Mouse (Mus musculus): ENCODE data around the gene Isy1. TPM values are rescaled to one million over a fixed set of nuclear protein-coding genes. Genes with fewer than 3 reads are reported as not detected.

Isy1 gene
- total and polyA plus RNA-seq, 2 experiments from 2014 or later, result 22.5 to 25.9 TPM

DNA sequence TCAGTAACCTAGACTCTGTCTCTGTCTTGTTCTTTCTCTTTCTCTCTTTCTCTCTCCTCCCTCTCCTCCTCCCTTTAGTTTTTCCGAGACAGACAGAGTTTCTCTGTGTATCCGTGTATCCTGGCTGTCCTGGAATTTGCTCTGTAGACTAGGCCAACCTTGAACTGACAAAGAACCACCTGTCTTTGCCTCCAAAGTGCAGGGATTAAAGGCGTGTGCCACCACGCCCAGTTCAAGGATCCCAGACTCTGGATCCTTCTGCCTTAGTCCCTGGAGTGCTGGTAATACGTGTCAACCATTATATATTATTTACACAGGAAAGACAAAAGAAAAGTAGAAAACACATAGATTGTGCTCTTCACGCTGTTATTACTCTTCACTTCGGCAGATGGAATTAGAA is 32.6 kb upstream of the Isy1 start:
- Histone ChIP-seq H3K9me3 (ENCODE audit: low read length) (no peaks in the 10 kb centered on the region), H3K27me3 (ENCODE audit: insufficient read depth, low read length) (no peaks in the 10 kb centered on the region), H3K4me2 (ENCODE audit: low read depth, low read length, poor library complexity, severe bottlenecking) (no peak overlapping the region), H3K4me1 (ENCODE audit: insufficient read depth, low read length) (no peaks in the 10 kb centered on the region), H3K27ac (ENCODE audit: low read depth, low read length) (no peak overlapping the region), H3K9ac (replicated peaks; ENCODE audit: low read length, poor library complexity, severe bottlenecking) (no peak overlapping the region), H3K36me3 (ENCODE audit: insufficient read depth, low read length) (no peaks in the 10 kb centered on the region), H3K4me3 (ENCODE audit: low read depth, low read length) (no peak overlapping the region)
- WGBS, result 87% methylated on average over 7 of the region's 7 CpGs
- no peak for DNase-seq (ENCODE audit: low spot score)
- no peak for ATAC-seq (ENCODE audit: low FRiP score)
- TF ChIP-seq CTCF (IDR thresholded peaks at IDR 0.05), result no peak

- TF ChIP-seq CTCF (IDR thresholded peaks at IDR 0.05), result no peak
- DNase-seq (ENCODE audit: low spot score) (no peak), ATAC-seq (ENCODE audit: low FRiP score) (no peak)
- no peak overlapping the region for H3K4me3 ChIP-seq (ENCODE audit: low read depth, low read length)
- WGBS, result 76% methylated on average over 1 of the region's 1 CpGs
- H3K9me3 ChIP-seq (ENCODE audit: low read length), result no peaks in the 10 kb centered on the region
- H3K27ac ChIP-seq (ENCODE audit: low read depth, low read length), result no peak overlapping the region
- no peak overlapping the region for H3K9ac ChIP-seq (replicated peaks; ENCODE audit: low read length, poor library complexity, severe bottlenecking)
- H3K4me2 ChIP-seq (ENCODE audit: low read depth, low read length, poor library complexity, severe bottlenecking), result no peak overlapping the region
- H3K27me3 ChIP-seq (ENCODE audit: insufficient read depth, low read length), result no peaks in the 10 kb centered on the region
- H3K4me1 ChIP-seq (ENCODE audit: insufficient read depth, low read length), result no peaks in the 10 kb centered on the region
- H3K36me3 ChIP-seq (ENCODE audit: insufficient read depth, low read length), result no peaks in the 10 kb centered on the region
These were observed 31.8 kb upstream of the Isy1 start for GRCm38 (mm10) chr6:87870440-87870839.

- H3K27me3 ChIP-seq (ENCODE audit: insufficient read depth, low read length), result no peaks in the 10 kb centered on the region
- no peaks in the 10 kb centered on the region for H3K4me1 ChIP-seq (ENCODE audit: insufficient read depth, low read length)
- no peak overlapping the region for H3K4me3 ChIP-seq (ENCODE audit: low read depth, low read length)
- 76% methylated on average over 9 of the region's 9 CpGs for WGBS
- H3K9me3 ChIP-seq (ENCODE audit: low read length), result no peaks in the 10 kb centered on the region
- no peak overlapping the region for H3K27ac ChIP-seq (ENCODE audit: low read depth, low read length)
- H3K9ac ChIP-seq (replicated peaks; ENCODE audit: low read length, poor library complexity, severe bottlenecking), result no peak overlapping the region
- ATAC-seq (ENCODE audit: low FRiP score), result no peak
- no peak overlapping the region for H3K4me2 ChIP-seq (ENCODE audit: low read depth, low read length, poor library complexity, severe bottlenecking)
- TF ChIP-seq CTCF (IDR thresholded peaks at IDR 0.05), result no peak
- no peaks in the 10 kb centered on the region for H3K36me3 ChIP-seq (ENCODE audit: insufficient read depth, low read length)
- no peak for DNase-seq (ENCODE audit: low spot score)
These were observed 30.4 kb upstream of the Isy1 start for GRCm38 (mm10) chr6:87868871-87869506.

DNA sequence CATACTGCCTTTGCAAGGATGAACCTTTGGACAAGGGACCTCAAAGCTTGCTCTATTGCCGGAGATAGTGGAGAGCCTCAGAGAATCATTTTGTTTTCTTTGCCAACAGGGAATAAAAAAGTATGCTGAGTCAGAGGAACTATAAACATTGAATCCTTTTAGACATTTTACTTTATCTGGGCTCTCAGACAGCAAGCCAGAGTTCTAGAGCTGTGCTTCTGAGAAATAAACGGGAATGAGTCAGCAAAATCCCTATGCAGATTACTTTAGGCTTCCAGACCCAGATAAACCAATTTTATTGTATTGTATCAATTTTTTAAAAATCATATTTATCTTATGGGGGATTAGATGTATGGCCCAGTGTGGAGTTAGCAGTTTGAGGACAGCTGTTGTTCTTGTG is 28.7 kb upstream of the Isy1 start:
- no peak for ATAC-seq (ENCODE audit: low FRiP score)
- Histone ChIP-seq H3K9me3 (ENCODE audit: low read length) (no peaks in the 10 kb centered on the region), H3K9ac (replicated peaks; ENCODE audit: low read length, poor library complexity, severe bottlenecking) (no peak overlapping the region), H3K36me3 (ENCODE audit: insufficient read depth, low read length) (no peaks in the 10 kb centered on the region), H3K4me1 (ENCODE audit: insufficient read depth, low read length) (no peaks in the 10 kb centered on the region), H3K4me3 (ENCODE audit: low read depth, low read length) (no peak overlapping the region), H3K27ac (ENCODE audit: low read depth, low read length) (no peak overlapping the region), H3K4me2 (ENCODE audit: low read depth, low read length, poor library complexity, severe bottlenecking) (no peak overlapping the region), H3K27me3 (ENCODE audit: insufficient read depth, low read length) (no peaks in the 10 kb centered on the region)
- no peak for DNase-seq (ENCODE audit: low spot score)
- no peak for TF ChIP-seq CTCF (IDR thresholded peaks at IDR 0.05)
- WGBS, result 67% methylated on average over 2 of the region's 2 CpGs

- no peak overlapping the region for H3K27ac ChIP-seq (ENCODE audit: low read depth, low read length)
- ATAC-seq (ENCODE audit: low FRiP score), result no peak
- H3K4me3 ChIP-seq (ENCODE audit: low read depth, low read length), result no peak overlapping the region
- H3K9me3 ChIP-seq (ENCODE audit: low read length), result no peaks in the 10 kb centered on the region
- no peaks in the 10 kb centered on the region for H3K4me1 ChIP-seq (ENCODE audit: insufficient read depth, low read length)
- no peak overlapping the region for H3K4me2 ChIP-seq (ENCODE audit: low read depth, low read length, poor library complexity, severe bottlenecking)
- TF ChIP-seq CTCF (IDR thresholded peaks at IDR 0.05), result no peak
- H3K36me3 ChIP-seq (ENCODE audit: insufficient read depth, low read length), result no peaks in the 10 kb centered on the region
- WGBS, result 90% methylated on average over 6 of the region's 6 CpGs
- no peak for DNase-seq (ENCODE audit: low spot score)
- no peaks in the 10 kb centered on the region for H3K27me3 ChIP-seq (ENCODE audit: insufficient read depth, low read length)
- H3K9ac ChIP-seq (replicated peaks; ENCODE audit: low read length, poor library complexity, severe bottlenecking), result no peak overlapping the region
These were observed 27.6 kb upstream of the Isy1 start for GRCm38 (mm10) chr6:87866211-87866610.

DNA sequence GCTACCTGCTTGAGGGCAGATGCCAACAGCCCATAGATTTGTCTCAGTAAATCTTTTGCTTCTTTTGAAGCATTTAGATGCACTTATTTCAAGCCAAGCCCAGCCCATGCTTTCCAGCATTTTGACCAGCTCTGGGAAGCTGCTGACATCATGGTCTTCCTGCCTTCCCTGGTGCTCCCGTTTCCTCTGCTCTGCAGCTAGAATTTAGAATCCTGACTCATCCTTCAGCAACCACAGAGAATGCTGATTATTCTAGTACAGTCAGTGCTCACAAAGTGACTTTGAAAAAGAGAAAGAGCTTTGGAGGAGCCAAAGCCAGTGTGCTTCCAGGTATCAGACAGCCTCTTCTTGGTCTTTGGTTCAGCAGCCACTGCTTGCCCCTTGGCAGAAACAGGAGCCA is 18.5 kb upstream of the Isy1 start:
- Histone ChIP-seq H3K4me2 (ENCODE audit: low read depth, low read length, poor library complexity, severe bottlenecking) (no peak overlapping the region), H3K27ac (ENCODE audit: low read depth, low read length) (no peak overlapping the region), H3K4me1 (ENCODE audit: insufficient read depth, low read length) (no peaks in the 10 kb centered on the region), H3K9me3 (ENCODE audit: low read length) (no peaks in the 10 kb centered on the region), H3K9ac (replicated peaks; ENCODE audit: low read length, poor library complexity, severe bottlenecking) (no peak overlapping the region), H3K4me3 (ENCODE audit: low read depth, low read length) (no peak overlapping the region), H3K27me3 (ENCODE audit: insufficient read depth, low read length) (no peaks in the 10 kb centered on the region), H3K36me3 (ENCODE audit: insufficient read depth, low read length) (no peaks in the 10 kb centered on the region)
- WGBS, result 50% methylated on average over 1 of the region's 1 CpGs
- ATAC-seq (ENCODE audit: low FRiP score) (no peak), DNase-seq (ENCODE audit: low spot score) (no peak)
- TF ChIP-seq CTCF (IDR thresholded peaks at IDR 0.05), result no peak

Measured in midbrain, postnatal 0 days (tissue).